Mouse (Mus musculus): Measurements from ENCODE around the gene Mcl1.
"Not testable (repeated sequence)": the region's sequence is repeated elsewhere in the genome, so short reads cannot be mapped to it uniquely, and the experiment has no call there.

The Mcl1 gene

DNA sequence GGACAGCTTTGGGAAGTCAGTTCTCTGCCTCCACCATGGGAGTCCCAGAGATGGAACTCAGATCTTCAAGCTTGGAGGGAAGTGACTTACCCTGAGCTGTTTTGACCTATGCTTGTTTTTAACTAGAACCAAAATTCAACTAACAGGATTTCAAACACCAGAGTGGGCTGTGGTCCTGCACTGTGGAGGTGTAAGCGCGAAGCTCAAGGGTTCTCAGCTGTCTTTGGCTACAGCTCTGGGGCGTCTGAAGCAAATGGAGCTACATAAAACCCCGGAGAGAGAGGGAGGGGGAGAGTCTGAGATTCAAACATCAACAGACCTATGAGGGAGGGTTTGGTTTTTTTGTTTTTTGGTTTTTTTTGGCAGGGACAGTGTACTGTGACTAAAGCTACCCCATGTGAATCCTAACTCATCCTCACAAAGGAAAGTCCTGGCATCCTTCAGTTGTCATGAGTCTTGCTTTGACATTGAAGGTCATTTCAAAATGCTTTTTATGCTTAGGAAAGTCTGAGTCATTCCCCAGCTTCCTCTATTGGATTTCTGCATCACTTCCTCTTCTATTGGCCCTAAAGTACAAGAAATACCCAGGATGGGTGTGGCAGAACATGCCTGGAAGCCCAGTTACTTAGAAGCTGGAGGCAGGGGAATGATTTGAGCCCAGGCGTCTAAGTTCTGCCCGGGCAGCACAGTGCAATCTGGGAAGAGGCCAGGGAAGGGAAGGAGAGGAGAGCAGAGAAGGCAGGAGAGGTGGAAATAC lies 8.1 kb upstream of the Mcl1 start:
- in situ Hi-C loops (cut with MboI, MseI) = no loop called here

DNA sequence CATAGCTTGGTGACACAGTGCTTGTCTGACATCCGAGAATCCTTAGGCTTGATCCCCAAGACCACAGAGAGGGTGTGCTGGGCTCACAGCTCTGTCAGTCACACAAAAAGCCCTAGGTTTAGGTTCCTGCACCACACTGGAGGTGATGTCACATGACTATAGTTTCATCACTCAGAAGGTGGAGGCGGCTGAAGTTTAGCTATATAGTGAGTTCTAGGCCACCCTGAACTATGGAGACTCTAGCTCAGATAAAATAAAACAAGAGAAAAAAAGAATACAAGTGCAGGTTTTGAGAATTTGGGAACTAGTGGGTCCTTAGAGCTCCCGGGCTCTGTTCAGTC lies 7.6 kb upstream of the Mcl1 start:
- in situ Hi-C loops (cut with MboI, MseI) = no loop called here

DNA sequence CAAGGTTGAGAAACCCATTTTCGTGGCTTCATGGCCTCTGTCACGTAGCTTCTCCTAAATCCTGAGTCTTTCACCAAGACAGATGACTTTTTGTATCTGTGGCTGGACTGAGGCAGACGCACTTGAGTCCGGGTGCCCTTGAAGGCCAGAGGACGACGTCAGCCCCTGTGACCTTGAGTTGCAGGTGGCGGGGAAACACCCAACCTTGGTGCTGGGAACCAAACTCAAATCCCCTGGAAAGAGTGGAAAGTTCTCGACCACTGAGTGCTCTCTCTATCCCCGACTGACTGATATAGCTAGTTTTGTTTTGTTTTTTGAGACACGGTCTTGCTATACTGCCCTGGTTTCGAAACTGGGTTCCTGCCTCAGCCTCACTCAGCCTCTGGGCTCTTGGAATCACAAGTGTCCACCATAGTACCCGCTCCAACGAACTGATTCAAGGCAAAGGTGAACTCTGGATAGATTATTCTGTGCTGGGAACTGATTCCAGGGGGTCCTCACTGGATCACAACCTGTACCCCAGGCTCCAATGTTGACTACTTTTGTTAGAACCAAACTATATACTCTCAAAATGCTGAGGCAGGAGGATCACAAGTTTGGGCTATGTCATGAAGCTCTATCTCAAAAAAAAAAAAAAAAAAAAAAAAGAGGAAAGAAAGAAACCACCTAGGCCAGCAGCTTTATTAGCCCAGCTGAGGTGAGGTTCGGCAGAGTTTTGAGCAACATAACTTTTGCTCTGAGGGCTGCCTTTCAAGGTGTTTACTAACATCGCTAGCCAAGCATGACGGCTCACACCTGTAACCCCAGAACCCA lies 7.0 kb upstream of the Mcl1 start:
- in situ Hi-C loops (cut with MboI, MseI) = no loop called here

DNA sequence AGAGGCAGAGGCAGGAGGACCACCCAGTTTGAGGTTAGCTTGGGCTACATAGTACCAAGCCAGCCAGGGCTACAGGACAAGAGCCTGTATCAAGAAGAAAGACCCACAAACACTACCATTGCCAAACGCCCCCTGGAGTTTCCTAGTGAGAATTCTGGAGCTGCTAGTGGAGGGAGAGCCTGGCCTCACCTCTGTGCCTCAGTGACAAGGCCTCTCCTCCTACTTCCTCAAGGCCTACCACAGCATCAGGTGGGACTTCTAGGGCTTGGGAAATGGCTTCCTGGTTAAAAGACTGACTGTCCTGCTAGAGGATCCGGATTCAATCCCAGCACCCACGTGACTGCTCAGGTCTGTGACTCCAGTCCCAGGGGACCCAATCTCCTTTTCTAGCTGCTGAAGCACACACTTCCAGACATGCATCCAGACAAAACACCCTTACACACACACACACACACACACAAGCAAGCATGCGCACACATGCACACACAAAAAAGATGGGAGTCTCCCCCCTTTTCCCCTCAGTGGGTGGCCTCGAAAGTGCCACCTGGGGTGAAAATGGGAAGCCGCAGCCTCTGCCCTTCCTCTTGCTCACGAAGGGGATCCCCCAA lies 6.3 kb upstream of the Mcl1 start:
- in situ Hi-C loops (cut with MboI, MseI) = no loop called here

DNA sequence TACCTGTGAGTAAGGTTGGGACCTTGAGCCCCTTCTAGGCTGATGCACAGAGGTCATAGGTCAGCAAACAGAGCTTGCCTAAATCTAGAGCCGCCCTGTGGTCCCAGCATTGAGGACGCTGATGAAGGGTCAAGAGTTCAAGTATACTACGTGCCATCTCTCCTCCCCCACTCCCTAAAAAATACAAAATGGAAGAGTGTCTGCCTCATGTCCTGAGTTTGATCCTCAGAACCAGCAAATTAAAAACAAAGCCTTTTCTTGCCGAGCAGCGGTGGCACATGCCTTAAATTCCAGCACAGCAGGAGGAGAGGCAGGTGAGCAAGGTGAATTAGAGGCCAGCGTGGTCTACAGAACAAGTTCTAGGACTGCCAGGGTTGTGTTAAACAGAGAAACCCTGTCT lies 5.7 kb upstream of the Mcl1 start:
- in situ Hi-C loops (cut with MboI, MseI) = no loop called here

DNA sequence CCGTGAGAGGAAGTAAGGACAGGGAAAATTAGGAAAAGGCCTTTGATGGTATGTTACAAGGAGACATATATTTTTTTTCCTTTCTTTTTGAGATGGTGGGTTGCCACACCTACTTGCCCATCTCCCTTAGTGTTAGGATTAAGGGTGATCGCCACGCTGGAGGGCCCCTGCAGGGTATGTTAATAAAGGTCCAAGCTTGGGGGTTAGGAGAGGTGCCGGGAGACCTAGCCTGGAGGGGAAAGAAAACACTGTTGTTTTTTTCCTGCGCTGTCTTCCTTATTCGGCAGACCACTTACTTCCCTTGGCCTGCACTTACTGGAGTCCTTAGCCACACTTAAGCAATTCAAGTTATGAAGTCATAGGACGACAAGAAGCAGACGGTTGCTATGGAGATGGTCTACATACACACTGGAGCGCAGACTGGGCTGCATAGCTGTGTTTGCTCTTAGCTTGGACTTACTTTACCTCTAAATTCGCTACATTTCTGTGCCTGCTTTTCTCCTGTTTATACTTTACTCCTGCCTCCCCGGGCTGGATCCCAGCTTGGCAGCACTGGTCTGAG lies 5.0 kb upstream of the Mcl1 start:
- in situ Hi-C loops (cut with MboI, MseI) = no loop called here

DNA sequence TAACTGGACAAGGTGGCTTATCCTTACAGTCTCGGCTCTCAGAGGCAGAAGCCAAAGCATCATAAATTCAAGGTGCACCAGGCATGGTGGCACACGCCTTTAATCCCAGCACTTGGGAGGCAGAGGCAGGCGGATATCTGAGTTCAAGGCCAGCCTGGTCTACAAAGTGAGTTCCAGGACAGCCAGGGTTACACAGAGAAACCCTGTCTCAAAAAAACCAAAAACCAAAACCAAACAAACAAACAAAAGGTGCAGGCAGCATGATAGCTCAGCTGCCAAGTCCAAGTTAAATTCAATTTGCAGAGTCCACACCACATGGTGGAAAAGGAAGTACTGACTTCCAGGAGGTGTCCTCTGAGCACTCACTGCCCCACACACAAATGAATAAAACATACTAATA lies 4.2 kb upstream of the Mcl1 start:
- in situ Hi-C loops (cut with MboI, MseI) = not testable (repeated sequence)

DNA sequence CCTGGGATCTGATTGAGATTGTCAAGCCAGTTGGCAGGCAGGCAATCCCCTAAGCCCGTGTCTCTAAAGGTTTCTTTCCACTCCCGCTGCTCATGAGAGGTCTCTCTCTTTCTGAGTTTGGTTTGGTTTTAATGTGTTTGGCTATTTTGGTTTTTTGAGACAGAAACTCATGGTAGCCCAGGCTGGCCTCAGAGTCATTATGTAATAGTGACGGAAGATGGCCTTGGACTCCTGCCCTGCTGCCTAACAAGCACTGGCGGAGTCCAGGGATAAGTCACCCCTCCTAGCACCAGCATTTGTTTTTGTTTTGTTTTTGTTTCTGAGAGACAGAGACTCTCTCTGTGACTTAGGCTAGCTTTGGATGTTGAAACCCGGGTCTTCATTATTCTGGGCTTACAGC lies 3.2 kb upstream of the Mcl1 start:
- in situ Hi-C loops (cut with MboI, MseI) = no loop called here

DNA sequence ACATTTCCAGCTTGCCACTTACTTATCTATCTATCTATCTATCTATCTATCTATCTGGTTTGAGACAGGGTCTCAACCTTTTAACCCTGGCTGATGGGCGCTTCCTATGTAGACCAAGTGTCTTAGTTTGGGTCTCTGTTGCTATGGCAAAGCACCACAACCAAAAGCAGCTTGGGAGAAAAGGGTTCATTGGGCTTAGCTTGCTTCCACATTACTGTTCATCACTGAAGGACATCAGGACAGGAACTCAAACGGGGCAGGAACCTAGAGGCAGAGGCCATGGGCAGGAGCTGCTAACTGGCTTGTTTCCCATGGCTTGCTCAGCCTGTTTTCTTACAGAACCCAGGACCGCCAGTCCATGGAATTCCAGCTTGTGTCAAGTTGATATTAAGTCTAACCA lies 1.5 kb upstream of the Mcl1 start:
- in situ Hi-C loops (cut with MboI, MseI) = no loop called here

DNA sequence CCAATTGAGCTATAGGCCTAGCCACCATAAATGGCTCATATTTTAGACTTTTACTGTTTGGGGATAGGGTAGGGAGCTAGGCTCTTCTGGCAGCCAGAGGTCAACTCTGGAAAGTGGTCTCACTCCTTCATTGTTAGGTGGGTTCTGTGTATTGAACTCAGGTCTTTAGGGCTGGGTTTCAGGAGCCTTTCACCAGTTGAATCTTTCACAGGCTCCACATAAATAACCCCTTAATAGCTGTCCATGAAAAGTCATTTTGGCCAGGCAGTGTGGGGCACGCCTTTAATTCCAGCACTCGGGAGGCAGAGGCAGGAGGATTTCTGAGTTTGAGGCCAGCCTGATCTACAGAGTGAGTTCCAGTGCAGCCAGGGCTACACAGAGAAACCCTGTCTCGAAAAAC lies 877 bp upstream of the Mcl1 start:
- in situ Hi-C loops (cut with MboI, MseI) = no loop called here

DNA sequence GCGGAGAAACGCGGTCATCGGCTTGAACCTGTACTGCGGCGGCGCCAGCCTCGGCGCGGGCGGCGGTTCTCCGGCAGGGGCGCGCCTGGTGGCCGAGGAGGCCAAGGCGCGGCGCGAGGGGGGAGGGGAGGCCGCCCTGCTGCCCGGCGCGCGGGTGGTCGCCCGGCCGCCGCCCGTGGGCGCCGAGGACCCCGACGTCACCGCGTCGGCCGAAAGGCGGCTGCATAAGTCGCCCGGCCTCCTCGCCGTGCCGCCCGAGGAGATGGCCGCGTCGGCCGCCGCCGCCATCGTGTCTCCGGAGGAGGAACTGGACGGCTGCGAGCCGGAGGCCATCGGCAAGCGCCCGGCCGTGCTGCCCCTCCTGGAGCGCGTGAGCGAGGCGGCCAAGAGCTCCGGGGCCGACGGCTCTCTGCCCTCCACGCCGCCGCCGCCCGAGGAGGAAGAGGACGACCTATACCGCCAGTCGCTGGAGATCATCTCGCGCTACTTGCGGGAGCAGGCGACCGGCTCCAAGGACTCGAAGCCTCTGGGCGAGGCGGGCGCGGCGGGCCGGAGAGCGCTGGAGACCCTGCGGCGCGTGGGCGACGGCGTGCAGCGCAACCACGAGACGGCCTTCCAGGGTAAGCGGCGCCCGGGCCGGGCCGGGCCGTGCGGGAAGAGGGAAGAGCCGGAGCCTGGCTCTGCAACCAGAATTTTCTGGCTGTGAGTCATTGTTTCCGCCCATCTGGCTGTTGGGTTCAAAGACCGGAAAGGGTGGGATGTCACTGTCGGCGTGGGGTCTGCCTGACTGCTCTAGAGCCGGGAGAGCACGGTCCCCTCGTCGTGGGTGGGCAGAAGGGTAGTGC lies 502 bp downstream of the Mcl1 start:
- in situ Hi-C loops (cut with MboI, MseI) = no loop called here

DNA sequence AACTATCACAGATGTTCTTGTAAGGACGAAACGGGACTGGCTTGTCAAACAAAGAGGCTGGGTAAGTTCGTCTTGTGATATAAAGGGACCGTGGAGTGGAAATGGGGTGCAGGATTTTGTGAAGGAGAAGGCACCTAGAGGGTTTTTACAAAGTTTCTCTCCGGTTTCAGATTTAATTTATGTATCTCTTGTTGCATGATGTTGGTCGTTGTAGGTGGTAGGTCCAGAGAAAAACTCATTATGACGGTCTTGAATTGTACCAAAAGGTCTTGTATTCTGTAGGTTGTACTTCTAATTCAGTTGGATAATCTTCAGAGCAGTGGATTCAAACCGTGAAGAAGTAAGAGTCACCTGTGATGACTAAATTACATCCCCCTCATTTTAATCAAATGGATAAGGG lies 1.4 kb downstream of the Mcl1 start:
- in situ Hi-C loops (cut with MboI, MseI) = no loop called here

DNA sequence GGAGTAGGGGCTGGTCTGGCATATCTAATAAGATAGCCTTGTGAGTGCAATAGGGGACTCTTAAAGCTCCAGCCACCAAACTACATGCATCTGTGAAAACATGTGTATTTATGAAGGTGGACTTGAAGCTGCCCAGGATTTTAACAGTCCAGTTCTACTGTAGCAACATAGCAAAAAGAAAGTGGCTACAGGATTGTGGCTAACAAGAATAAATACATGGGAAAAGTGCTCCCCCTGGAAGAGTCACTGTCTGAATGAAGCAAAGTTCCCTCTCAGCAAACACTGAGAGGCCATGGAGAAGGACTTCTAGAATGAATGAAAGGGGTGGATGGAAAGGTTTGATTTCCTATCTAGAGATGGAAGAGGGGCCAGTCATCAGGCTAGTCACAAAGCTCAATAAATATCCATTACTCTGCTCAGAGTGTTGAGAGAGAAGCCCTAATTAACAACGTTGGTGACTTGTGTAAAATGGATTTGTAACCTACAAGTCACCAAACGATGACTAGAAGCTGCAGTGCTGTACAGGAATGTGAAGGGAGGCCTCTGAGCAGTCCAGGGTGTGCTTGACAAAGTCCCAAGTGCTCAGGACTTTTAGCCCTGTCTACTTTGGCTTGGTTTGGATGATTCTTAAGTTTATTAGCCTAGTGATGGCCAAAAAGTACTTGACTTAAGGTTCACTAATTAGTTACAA lies 2.3 kb downstream of the Mcl1 start:
- in situ Hi-C loops (cut with MboI, MseI) = no loop called here

DNA sequence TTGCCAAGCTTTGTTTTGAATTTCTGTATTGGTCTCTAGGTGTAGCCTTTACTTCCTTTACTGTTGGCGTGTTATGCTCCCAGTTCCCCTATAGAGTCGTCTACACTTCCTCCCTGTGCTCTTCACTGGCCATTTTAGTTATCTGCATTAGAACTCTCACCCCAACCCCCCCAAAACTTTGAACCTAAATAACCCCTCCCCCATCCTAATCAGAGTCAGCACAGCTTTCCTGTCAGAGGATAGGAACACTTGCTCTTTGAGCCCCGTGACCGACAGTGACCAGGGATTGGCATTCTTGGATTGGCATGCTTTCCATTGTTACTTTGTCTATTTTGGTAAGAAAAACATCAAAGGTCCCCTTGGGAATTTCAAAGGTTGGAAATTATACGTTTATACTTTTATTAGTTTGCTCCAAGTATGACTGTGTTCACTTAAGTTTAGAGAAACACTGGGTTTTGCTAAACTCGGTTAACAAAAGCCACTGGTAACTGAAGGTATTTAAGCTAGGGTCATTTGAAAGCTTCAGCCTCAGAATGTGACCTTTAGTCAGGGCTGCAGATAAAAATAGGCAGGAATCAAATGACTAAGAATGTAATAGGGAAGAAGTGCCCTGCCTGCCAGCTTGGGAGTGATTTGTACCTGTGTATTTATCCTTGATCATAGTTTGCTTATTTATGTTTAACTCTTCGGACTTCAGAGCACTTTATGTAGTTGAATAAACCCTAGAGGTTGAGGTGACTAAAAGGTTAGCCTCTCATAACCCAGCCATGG lies 3.5 kb downstream of the Mcl1 start:
- in situ Hi-C loops (cut with MboI, MseI) = no loop called here

DNA sequence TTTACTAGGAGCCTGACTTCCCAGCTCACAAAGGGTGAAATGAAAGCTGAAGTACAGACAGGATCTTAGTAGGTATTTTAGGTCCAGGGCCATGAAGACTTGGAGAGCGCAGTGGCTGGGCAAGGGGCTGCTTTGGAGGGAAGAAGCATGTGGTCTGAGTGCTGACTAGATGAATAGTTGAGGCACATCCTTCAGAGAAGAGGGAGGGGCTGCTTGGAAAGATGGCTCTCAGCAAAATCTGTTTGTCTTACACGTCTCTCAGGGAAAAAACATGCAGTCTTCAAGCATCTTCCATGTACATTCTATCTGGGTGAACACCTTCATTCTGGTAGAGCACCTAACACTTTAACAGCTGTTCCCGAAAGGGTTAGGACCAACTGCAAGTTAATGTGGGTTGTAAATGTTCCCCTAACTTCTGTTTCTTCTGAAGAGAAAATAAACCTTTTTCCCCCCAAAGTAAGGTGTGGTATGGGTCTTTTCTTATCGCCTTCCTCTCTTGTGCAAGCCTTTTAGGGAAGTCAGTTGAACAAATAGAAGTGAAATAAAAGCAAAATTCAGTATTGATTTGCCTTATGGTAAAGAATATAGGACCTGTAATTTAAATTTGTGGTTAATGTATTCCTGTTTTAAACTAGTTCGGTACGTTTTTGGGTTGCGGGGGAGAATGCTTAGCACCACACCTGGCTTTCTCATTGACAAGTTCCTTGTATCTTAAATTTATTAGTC lies 4.3 kb downstream of the Mcl1 start:
- in situ Hi-C loops (cut with MboI, MseI) = no loop called here

DNA sequence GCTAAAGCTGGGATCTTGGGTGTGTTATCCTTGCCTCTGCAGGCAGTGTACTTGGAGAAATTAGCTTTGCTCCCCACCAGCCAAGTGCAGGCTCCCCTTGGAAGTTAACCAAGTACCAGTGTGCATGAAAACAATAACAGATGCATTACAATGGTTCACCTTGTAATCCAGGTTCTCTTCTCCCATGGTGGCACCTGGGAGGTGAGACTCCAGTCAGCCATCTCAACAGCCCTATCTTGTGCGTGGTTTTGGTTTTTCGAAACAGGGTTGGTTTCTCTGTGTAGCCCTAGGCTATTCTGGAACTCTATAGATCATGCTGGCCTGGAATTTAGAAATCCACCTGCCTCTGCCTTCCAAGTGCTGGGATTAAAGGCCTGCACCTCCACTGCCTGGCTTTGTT lies 4.9 kb downstream of the Mcl1 start:
- in situ Hi-C loops (cut with MboI, MseI) = no loop called here

DNA sequence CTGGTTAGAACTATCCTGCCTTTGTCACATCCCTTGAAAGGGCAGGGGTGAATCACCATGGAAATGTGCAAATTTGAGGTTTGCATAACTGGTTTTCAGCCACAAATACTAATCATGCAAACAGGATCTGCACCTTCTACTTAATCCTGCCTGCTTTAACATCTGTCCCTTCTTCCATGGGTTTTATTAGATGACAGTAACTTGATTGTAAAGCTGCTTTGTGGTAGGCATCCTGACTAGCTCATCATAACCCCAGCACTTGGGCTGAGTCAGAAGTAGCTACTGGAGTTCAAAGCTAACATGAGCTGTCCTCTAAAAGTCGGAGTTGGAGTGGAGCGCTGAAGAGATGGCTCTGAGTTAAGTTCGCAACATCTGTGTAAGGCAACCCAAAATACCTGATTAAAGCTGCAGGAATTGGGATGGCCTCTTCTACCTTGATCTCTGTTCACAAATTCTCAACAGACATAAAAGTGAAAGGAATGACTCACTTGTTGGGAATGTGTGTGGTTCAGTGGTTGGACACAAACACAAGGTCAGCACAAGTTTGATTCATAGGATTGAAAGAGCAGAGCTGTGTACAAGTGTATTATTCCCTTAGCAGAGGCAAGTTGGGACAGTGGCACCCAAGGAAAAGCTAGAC lies 5.5 kb downstream of the Mcl1 start:
- in situ Hi-C loops (cut with MboI, MseI) = no loop called here

DNA sequence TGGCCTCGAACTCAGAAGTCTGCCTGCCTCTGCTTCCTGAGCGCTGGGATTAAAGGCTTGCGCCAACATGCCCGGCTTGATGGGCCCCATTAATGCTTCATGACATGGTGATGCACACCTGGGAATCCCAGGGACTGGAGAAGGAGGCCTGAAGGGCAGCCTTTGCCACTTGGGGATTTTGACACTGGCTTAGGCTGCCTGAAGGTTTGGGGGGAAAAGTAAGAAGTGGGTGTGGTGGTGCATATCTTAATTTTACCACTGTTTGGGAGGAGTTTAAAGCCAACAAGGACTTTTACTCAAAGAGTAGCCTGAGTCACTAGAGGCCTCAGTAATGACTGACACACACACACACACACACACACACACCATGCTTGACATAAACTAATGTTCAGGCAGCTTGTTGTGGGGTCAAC lies 6.4 kb downstream of the Mcl1 start:
- in situ Hi-C loops (cut with MboI, MseI) = no loop called here
